Mouse (Mus musculus): ENCODE measurements around the gene Mcm2.

The Mcm2 gene

GRCm38 (mm10) chr6:88926870-88927269 is 28.3 kb upstream of the Mcm2 start:
- no peak for DNase-seq (ENCODE audit: low spot score in 2 of 2)

GRCm38 (mm10) chr6:88925640-88926205 is 27.1 kb upstream of the Mcm2 start:
- DNase-seq (ENCODE audit: low spot score in 2 of 2), result no peak

- DNase-seq (ENCODE audit: low spot score in 2 of 2), result no peak
These were observed 26.1 kb upstream of the Mcm2 start for GRCm38 (mm10) chr6:88924502-88925275.

GRCm38 (mm10) chr6:88918802-88919201 is 20.2 kb upstream of the Mcm2 start:
- DNase-seq (ENCODE audit: low spot score in 2 of 2), result no peak

GRCm38 (mm10) chr6:88916153-88916552 is 17.6 kb upstream of the Mcm2 start:
- peak; percentile 75 to 79 for DNase-seq (ENCODE audit: low spot score in 2 of 2)

GRCm38 (mm10) chr6:88915510-88915909 is 16.9 kb upstream of the Mcm2 start:
- peak; percentile 79 to 86 for DNase-seq (ENCODE audit: low spot score in 2 of 2)

GRCm38 (mm10) chr6:88914799-88915198 is 16.2 kb upstream of the Mcm2 start:
- no peak for DNase-seq (ENCODE audit: low spot score in 2 of 2)

GRCm38 (mm10) chr6:88913440-88913839 is 14.9 kb upstream of the Mcm2 start:
- no peak for DNase-seq (ENCODE audit: low spot score in 2 of 2)

GRCm38 (mm10) chr6:88913022-88913421 is 14.4 kb upstream of the Mcm2 start:
- no peak for DNase-seq (ENCODE audit: low spot score in 2 of 2)

GRCm38 (mm10) chr6:88909151-88909550 is 10.6 kb upstream of the Mcm2 start:
- DNase-seq (ENCODE audit: low spot score in 2 of 2), result no peak

- DNase-seq (ENCODE audit: low spot score in 2 of 2), result peak; percentile 67 to 75
These were observed 8.0 kb upstream of the Mcm2 start for GRCm38 (mm10) chr6:88906369-88907108.

GRCm38 (mm10) chr6:88905042-88905441 is 6.5 kb upstream of the Mcm2 start:
- no peak for DNase-seq (ENCODE audit: low spot score in 2 of 2)

GRCm38 (mm10) chr6:88904456-88904974 is 5.9 kb upstream of the Mcm2 start:
- DNase-seq (ENCODE audit: low spot score in 2 of 2), result no peak

- no peak for DNase-seq (ENCODE audit: low spot score in 2 of 2)
These were observed 5.1 kb upstream of the Mcm2 start for GRCm38 (mm10) chr6:88903708-88904107.

GRCm38 (mm10) chr6:88901947-88902820 is 3.6 kb upstream of the Mcm2 start, which contains the start of gene Tpra1:
TSS of gene Tpra1 (plus strand) at chr6:88902251.
- peak; percentile 98 for DNase-seq (ENCODE audit: low spot score in 2 of 2)

- no peak for DNase-seq (ENCODE audit: low spot score in 2 of 2)
These were observed 2.9 kb upstream of the Mcm2 start for GRCm38 (mm10) chr6:88901471-88901870.

- DNase-seq (ENCODE audit: low spot score in 2 of 2), result no peak
These were observed 1.0 kb upstream of the Mcm2 start for GRCm38 (mm10) chr6:88899628-88900027.

- DNase-seq (ENCODE audit: low spot score in 2 of 2), result no peak
These were observed 506 bp upstream of the Mcm2 start for GRCm38 (mm10) chr6:88899086-88899485.

- DNase-seq (ENCODE audit: low spot score in 2 of 2), result no peak
These were observed 1.3 kb downstream of the Mcm2 start for GRCm38 (mm10) chr6:88897246-88897645.

- DNase-seq (ENCODE audit: low spot score in 2 of 2), result no peak
These were observed 2.6 kb downstream of the Mcm2 start for GRCm38 (mm10) chr6:88895943-88896342.

GRCm38 (mm10) chr6:88893559-88893958 is 5.0 kb downstream of the Mcm2 start:
- DNase-seq (ENCODE audit: low spot score in 2 of 2), result peak in 1 of 2 experiments; percentile 72

Measured in right cerebral cortex, postnatal 10 days (tissue).